Mouse (Mus musculus) thymus, adult 2 months (tissue): Measurements from ENCODE around the gene Ell2. TPM values are rescaled to one million over a fixed set of nuclear protein-coding genes. Genes with fewer than 3 reads are reported as not detected.

Source experiments
- DNase-seq: peaks from one replicate; pipeline ENCODE4 v3.0.0; 2021
- H3K27ac ChIP-seq: fragments of 200-500 bp; 2 replicates; pipeline ENCODE4 v1.5.1; 2012; ENCODE audit warnings: low read length, control low read depth; ENCODE audit not compliant: control insufficient read depth, insufficient read depth
- H3K27me3 ChIP-seq: fragments of 200-500 bp; 2 replicates; pipeline ENCODE4 v1.6.1; 2012; ENCODE audit warnings: mild to moderate bottlenecking, low read length, moderate library complexity, mixed read lengths; ENCODE audit not compliant: control insufficient read depth, insufficient read depth
- H3K36me3 ChIP-seq: fragments of 200-500 bp; 2 replicates; pipeline ENCODE4 v1.6.1; 2012; ENCODE audit warnings: mild to moderate bottlenecking, low read length, moderate library complexity; ENCODE audit not compliant: control insufficient read depth, insufficient read depth
- H3K4me1 ChIP-seq: fragments of 200-500 bp; replicated peaks from 2 replicates; pipeline ENCODE4 v1.6.1; 2012; ENCODE audit warnings: low read length; ENCODE audit not compliant: control insufficient read depth, insufficient read depth
- H3K4me3 ChIP-seq: fragments of 200-500 bp; 2 replicates; pipeline ENCODE4 v1.5.1; 2012; ENCODE audit warnings: mild to moderate bottlenecking, low read length, control low read depth, moderate library complexity; ENCODE audit not compliant: control insufficient read depth, insufficient read depth
- CTCF ChIP-seq: fragments of 200-500 bp; IDR thresholded peaks from 2 replicates; pipeline ENCODE4 v1.5.1; 2012; ENCODE audit warnings: mild to moderate bottlenecking, control low read depth, low read length, moderate library complexity, borderline replicate concordance; ENCODE audit not compliant: control insufficient read depth, poor library complexity, insufficient read depth; ENCODE audit errors: extremely low read depth
- POLR2A ChIP-seq: fragments of 200-500 bp; IDR thresholded peaks from 2 replicates; pipeline ENCODE4 v1.6.1; 2012; ENCODE audit warnings: mild to moderate bottlenecking, low read length, control low read depth, moderate library complexity; ENCODE audit not compliant: control insufficient read depth, poor library complexity, insufficient read depth; ENCODE audit errors: extremely low read depth
- WGBS: fragments of 180-500 bp; shearing (Covaris S2); methylation state at CpG from one replicate; pipeline ENCODE4 v1.1.7; 2018; 5-methylcytosine and 5-hydroxymethylcytosine counted together
- polyA plus RNA-seq: library from polyadenylated mRNA; depleted of rRNA; stranded (reverse); fragments of >200 nt; gene quantifications from 2 replicates; pipeline ENCODE4 v1.2.3, GENCODE M21; 2012

Ell2 gene
- polyA plus RNA-seq, 1 experiment, result 2.2 TPM

DNA sequence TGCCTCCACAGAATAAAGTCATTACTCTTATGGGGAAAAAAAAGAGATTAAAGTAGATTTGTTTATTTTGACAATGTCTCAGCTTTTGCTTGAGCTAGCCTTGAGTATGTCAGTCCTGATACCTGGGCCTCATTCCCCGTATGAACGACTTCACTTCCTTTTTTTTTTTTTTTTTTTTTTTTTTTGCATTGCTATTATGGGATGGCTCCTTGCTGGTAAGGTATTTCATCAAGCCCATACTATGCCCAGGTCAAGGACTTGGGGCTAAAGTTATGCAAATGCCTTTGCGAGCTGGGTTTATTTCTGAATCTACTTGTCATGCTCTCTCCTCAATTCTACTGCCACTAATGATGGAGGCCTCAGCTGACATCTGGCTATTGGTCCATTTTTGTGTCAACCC is 80.8 kb downstream of the Ell2 start:
- no peak for TF ChIP-seq POLR2A
- no peak for TF ChIP-seq CTCF
- DNase-seq, result no peak
- WGBS, result 73% methylated on average over 3 of the region's 3 CpGs

DNA sequence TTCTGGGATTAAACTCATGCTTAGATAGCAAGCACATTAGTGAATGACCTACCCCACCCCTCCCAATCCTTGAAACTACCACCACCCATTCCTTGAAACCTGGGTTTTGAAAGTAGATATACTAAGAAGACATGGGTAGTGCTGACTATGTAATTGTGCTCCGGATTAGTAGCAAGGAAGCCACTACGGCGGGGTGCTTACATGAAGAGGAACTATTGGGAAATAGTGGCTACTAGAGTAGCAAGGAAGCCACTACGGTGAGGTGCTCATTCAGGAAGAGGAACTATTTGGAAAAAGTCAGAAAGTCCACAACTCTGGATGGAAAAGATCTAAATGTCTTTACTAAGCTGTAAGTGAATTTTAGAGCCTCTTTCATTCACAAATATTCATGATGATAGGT is 81.6 kb downstream of the Ell2 start:
- H3K4me1 ChIP-seq, result no peaks in the 10 kb centered on the region
- WGBS, result 67% methylated on average over 4 of the region's 4 CpGs
- no peak overlapping the region for H3K27ac ChIP-seq
- H3K27me3 ChIP-seq, result no peaks in the 10 kb centered on the region
- DNase-seq, result no peak
- H3K36me3 ChIP-seq, result no peaks in the 10 kb centered on the region
- H3K4me3 ChIP-seq, result no peak overlapping the region
- no peak for TF ChIP-seq POLR2A
- no peak for TF ChIP-seq CTCF

More for the DNA sequence above, 80.8 kb downstream of the Ell2 start:
- H3K36me3 ChIP-seq, result no peaks in the 10 kb centered on the region
- H3K4me1 ChIP-seq, result no peaks in the 10 kb centered on the region
- H3K27ac ChIP-seq, result no peak overlapping the region
- H3K4me3 ChIP-seq, result no peak overlapping the region
- H3K27me3 ChIP-seq, result no peaks in the 10 kb centered on the region

DNA sequence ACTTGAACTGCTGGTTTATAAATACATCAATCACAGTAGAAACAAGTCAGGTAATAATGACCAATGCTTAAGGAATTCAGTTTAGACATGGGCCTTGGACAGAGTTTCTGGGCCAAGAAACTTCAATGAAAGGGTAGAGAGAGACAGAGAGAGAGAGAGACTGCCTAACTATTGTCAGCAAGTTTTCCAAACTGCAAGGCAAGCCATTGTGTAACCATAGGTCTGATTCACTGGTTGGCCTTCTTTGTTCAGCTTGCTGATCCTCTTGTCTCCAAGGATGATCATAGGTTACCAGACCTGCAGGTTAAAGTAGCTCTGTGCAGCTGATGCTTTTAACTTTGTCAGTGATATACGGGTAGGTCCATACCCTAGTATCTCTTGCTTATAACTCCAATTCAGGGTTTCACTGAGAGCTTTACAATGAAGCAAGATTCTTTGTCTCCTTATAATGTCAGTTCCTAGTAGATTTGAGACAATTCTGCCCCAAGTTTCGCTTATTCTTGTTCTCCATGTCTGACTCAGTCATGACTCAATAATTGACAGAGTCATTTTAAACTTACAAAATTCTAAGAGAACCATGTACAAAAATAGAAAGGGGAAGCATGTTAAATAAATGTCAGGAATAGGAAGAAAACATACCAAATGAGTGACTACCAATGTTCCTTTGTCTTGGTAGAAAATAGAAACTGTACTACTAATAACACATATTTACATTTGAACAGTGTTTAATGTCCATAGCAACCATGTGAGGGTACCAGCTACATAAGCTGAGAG is 82.7 kb downstream of the Ell2 start:
- Histone ChIP-seq H3K27ac (no peak overlapping the region), H3K4me3 (no peak overlapping the region), H3K27me3 (no peaks in the 10 kb centered on the region), H3K36me3 (no peaks in the 10 kb centered on the region), H3K4me1 (no peaks in the 10 kb centered on the region)
- 88% methylated on average over 2 of the region's 2 CpGs for WGBS
- DNase-seq, result no peak
- TF ChIP-seq CTCF, result no peak
- TF ChIP-seq POLR2A, result no peak

DNA sequence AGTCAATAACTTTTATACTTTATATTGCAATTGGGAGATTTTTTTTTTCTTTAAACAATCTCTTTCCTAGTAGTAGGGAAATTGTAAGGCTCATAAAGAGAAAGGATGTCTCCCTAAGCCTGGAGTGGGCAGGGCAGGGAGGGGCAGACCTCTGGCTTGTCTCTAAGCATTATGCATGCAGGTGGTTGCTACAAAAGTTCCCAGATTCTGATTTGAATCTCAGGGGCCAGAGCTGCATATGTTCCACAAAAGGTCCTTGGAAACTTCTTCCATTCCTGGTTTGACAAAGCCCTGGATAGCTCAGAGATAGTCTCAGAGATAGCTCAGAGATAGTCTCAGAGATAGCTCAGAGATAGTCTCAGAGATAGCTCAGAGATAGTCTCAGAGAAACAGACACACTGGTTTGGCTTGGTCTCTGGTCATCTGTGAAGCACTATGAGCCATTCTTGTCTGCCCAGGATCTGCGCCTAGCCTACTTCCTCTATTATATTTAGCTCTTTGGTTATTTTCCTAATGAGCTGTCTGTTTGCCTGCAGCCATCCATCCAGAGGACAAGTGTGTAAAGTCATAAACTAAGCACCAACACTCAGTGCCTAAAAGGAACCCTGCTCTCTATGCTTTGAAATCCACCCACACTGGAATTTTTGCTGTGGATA is 84.1 kb downstream of the Ell2 start:
- Histone ChIP-seq H3K27ac (no peak overlapping the region), H3K36me3 (no peaks in the 10 kb centered on the region), H3K27me3 (no peaks in the 10 kb centered on the region), H3K4me3 (no peak overlapping the region), H3K4me1 (no peaks in the 10 kb centered on the region)
- no peak for TF ChIP-seq CTCF
- TF ChIP-seq POLR2A, result no peak
- DNase-seq, result no peak
- WGBS, result 89% methylated on average over 1 of the region's 1 CpGs

DNA sequence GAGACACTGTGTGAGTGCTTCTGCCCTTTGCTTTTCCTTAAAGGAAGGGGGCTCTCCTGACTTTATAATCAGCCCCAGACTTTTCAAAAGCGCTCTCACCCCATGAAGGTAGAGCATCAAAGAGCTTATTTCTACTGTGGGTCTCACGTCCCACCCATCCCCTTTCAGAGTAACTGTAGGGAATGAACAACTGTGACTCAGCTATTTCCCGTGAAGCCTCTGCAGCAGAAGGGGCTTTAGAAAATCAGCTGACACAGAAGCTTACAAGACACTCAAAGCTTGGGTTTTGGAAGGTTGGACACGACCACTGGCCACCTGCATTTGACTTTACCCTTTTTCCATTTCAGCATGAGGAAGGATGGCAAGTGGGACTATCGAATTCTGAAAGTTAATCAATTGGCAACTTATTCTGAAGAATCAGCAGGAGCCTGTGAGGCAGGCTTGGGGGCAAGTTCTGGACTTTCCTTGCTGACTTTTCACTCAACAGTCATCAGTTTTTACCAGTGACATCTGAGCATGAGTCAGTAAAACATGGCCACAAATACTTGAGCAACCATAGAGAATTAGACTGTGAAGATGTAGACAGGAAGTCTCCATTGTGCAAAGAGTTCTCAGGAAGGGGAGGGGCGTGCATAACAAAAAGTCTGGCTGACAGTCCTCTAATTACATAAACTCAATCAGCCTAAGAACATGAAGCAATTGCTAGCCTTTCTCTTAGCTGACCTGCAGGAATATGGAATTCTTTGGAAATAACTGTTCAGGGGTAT is 87.5 kb downstream of the Ell2 start:
- no peak for DNase-seq
- Histone ChIP-seq H3K27me3 (no peaks in the 10 kb centered on the region), H3K27ac (no peak overlapping the region), H3K4me1 (no peaks in the 10 kb centered on the region), H3K4me3 (no peak overlapping the region), H3K36me3 (no peaks in the 10 kb centered on the region)
- 73% methylated on average over 6 of the region's 6 CpGs for WGBS
- TF ChIP-seq CTCF (no peak), POLR2A (no peak)

DNA sequence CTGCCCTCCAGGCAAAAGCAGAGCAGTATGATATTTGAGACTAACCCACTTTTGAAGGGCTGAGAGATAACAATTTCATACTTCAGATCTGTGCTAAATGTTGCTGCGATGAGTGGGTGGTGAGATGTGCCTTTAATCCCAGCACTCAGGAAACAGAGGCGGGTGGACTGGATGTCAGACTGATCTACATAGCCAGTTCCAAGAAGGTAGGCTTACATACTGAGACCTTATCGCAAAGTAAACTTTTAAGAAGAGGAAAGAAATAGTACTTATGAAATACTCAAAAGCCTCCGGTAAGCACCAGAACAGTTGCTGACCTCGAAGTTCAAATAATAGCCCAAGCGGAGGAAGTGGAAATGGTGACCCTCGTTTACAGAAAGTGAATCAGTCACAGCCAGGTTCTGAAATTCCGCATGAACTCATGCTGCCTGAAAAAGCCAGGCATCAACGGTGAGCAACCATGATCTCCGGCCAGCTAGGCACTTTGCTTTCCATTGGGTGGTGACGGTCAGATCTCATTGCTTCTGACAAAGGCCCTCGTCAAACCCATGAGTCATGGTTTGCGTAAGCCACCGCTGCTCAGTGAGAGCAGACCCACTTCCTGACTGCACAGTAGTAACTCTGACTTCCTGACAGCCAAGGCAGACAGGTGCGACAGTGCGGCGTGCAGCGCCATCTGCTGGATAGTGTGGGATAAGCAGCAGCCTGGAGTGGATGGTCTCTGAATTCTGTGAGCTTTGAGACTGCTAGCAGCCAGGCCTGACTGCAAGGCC is 91.0 kb downstream of the Ell2 start:
- DNase-seq, result peak; percentile 92
- Histone ChIP-seq H3K4me3 (peak overlapping the region; percentile 40), H3K27me3 (no peaks in the 10 kb centered on the region), H3K4me1 (no peaks in the 10 kb centered on the region), H3K36me3 (no peaks in the 10 kb centered on the region), H3K27ac (no peak overlapping the region)
- 13% methylated on average over 18 of the region's 18 CpGs for WGBS
- TF ChIP-seq POLR2A (peak; percentile 52; the same call in 1 of the 2 replicates), CTCF (peak; percentile 98)
